Mouse (Mus musculus) retina, embryonic 14.5 days (tissue): ENCODE measurements at regions not wholly inside any gene's neighbourhood (a gene's known extent, or its start where the extent isn't known, plus 50 kb on each side); places are given as distances from the start of the nearest gene placed in this dataset.
A peak's percentile ranks its signal among the peaks of the same experiment; 100 is the strongest.

Experiments
- DNase-seq: peaks from one replicate; pipeline ENCODE4 v3.0.0-alpha.2; 2015; ENCODE audit warnings: low spot score

DNA sequence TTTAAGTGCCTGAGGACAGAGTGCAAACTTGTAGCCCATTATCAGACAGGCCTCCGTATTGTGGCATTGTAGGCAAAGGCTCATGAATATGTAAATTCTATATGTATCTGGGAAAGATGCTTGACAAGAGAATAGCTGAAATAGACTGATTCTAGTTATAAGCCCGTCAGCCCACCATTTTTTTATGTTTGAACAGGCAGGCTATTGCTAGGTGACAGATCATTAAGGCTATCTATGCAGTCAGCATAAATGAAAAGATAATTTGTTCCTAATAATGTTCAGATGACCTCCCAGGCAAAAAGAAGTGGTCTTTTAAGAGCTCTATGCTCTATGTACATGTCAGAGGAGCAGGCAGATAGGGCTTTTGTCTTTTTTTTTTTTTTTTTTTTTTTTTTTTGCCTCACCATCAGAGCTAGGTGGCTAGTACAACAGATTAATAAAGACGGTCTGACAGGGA is 241.6 kb downstream of the Gm11487 start:
- DNase-seq = peak; percentile 34
